Mouse (Mus musculus): ENCODE results near the gene Fis1. TPM values are rescaled to one million over a fixed set of nuclear protein-coding genes. Genes with fewer than 3 reads are reported as not detected.

Fis1 gene
- polyA plus RNA-seq, 1 experiment from 2014 or later: 358 TPM

DNA sequence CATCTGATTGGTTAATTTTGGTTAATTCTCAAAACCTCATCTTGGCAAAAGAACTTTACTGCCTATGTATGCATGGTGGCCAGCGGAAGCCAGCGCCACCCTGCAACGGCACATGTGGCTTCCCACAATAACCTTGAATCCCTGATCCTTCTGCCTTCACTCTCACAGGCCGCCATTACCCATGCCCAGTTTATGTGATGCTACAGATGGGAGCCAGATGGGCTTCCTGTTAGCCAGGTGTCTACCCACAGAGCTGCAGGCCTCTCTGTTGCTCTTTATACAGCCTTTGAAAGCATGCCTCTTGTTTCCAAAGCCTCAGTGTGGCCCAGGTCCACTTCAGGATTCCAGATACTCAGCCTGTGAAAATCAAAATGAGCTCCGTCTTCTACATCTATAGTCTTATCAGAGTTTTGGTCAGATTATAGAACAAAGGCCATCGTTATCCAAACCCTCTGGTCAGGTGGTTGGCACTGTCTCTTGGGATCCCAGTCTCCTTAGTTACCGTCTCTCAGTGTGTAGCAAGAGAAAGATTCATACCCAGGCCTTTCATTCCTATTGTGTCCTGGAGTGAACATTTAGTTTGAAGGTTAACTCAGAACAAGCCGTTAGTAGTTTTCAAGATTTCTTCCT lies 35.3 kb upstream of the Fis1 start:
- Histone ChIP-seq H3K4me2 (replicated peaks; ENCODE audit: low read depth, low read length) (no peak overlapping the region), H3K4me3 (ENCODE audit: low read depth, low read length) (no peak overlapping the region), H3K27me3 (replicated peaks; ENCODE audit: insufficient read depth, low read length) (no peaks in the 10 kb centered on the region), H3K36me3 (ENCODE audit: insufficient read depth, low read length) (no peaks in the 10 kb centered on the region), H3K9ac (replicated peaks; ENCODE audit: low read depth) (no peak overlapping the region), H3K9me3 (ENCODE audit: low read length) (no peaks in the 10 kb centered on the region), H3K4me1 (ENCODE audit: insufficient read depth, low read depth, low read length) (no peaks in the 10 kb centered on the region), H3K27ac (ENCODE audit: low read length) (no peak overlapping the region)
- DNase-seq (ENCODE audit: low spot score) (no peak), ATAC-seq (no peak)
- 97% methylated on average over 8 of the region's 8 CpGs for WGBS
- TF ChIP-seq EP300 (IDR thresholded peaks at IDR 0.05) (no peak), CTCF (IDR thresholded peaks at IDR 0.05) (no peak)

DNA sequence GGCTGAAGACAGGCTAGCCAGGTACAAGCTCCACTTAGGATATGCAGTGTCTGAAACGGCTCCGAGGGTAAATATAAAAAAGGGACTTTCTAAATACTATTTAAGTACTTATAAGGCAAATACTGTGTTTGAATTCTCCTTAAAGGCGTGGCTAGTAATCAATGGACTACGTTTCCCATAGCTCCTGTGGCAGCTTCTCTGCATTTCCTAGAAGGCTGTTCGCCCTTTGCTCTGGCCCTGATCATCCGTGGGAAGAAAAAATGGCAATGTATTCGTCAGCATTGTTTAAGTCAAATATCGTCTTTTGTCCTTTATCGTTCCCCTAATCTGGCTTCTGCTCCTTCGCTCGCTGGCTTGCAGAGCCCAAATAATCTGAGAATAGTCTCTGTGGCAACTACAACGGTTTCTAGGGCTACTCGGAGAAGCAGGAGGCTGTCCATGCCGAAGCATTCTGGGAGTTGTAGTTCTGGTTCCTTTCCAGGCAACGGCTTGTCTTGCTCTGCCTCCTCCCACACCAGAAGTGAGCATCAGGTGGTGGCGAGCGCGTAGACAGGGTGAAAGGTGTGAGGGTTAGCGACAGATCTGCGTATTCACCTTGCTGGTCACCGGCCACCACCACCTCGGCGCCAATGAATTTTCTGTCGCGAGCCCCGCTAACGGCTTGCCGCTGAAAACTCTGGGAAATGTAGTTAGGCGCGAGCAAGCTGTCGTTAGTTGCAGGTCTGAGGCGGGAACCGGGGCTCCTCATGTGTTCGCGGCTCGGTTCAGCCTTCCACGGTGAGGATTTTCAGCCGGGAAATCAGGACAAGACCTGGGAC lies 34.2 kb upstream of the Fis1 start:
- Histone ChIP-seq H3K4me1 (ENCODE audit: insufficient read depth, low read depth, low read length) (no peaks in the 10 kb centered on the region), H3K4me3 (ENCODE audit: low read depth, low read length) (peak overlapping the region; percentile 65), H3K9ac (replicated peaks; ENCODE audit: low read depth) (peak overlapping the region; percentile 41; the same call in 1 of the 2 replicates), H3K36me3 (ENCODE audit: insufficient read depth, low read length) (no peaks in the 10 kb centered on the region), H3K27ac (ENCODE audit: low read length) (no peak overlapping the region), H3K27me3 (replicated peaks; ENCODE audit: insufficient read depth, low read length) (no peaks in the 10 kb centered on the region), H3K9me3 (ENCODE audit: low read length) (no peaks in the 10 kb centered on the region), H3K4me2 (replicated peaks; ENCODE audit: low read depth, low read length) (peak overlapping the region; percentile 85)
- DNase-seq (ENCODE audit: low spot score) (peak; percentile 85), ATAC-seq (peak; percentile 90)
- TF ChIP-seq EP300 (IDR thresholded peaks at IDR 0.05) (no peak), CTCF (IDR thresholded peaks at IDR 0.05) (no peak)
- WGBS: 2% methylated on average over 38 of the region's 38 CpGs

GRCm38 (mm10) chr5:136919546-136920301 lies 33.4 kb upstream of the Fis1 start:
- Histone ChIP-seq H3K27ac (ENCODE audit: low read length) (no peak overlapping the region), H3K36me3 (ENCODE audit: insufficient read depth, low read length) (no peaks in the 10 kb centered on the region), H3K4me1 (ENCODE audit: insufficient read depth, low read depth, low read length) (no peaks in the 10 kb centered on the region), H3K27me3 (replicated peaks; ENCODE audit: insufficient read depth, low read length) (no peaks in the 10 kb centered on the region), H3K4me3 (ENCODE audit: low read depth, low read length) (peak overlapping the region; percentile 65), H3K9me3 (ENCODE audit: low read length) (no peaks in the 10 kb centered on the region), H3K9ac (replicated peaks; ENCODE audit: low read depth) (peak overlapping the region; percentile 41; the same call in 1 of the 2 replicates), H3K4me2 (replicated peaks; ENCODE audit: low read depth, low read length) (peak overlapping the region; percentile 85)
- DNase-seq (ENCODE audit: low spot score) (no peak), ATAC-seq (0 out of 2 replicates have a peak, but pooled peaks have one; percentile 1)
- TF ChIP-seq CTCF (IDR thresholded peaks at IDR 0.05): no peak
- TF ChIP-seq EP300 (IDR thresholded peaks at IDR 0.05): no peak
- WGBS: 20% methylated on average over 14 of the region's 18 CpGs

DNA sequence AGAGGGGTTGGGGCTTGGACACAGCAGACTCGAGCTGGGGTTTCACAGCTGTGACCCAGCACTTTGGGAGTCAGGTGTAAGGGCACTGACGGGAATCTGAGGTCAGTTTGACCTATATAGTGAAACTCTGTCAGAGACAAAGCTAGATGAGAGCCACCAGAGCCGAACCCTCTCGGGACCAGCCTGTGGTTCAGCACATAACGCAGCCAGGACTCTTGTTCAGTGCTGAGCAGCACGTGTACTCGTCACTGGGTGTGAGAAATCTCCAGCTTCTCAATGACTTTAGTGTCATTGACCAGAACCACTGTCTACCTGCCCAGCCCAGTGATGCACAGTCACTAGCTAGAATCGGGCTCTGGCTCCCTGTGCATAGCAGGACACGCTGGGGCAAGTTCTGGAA lies 30.2 kb upstream of the Fis1 start:
- Histone ChIP-seq H3K27ac (ENCODE audit: low read length) (no peak overlapping the region), H3K4me2 (replicated peaks; ENCODE audit: low read depth, low read length) (no peak overlapping the region), H3K4me1 (ENCODE audit: insufficient read depth, low read depth, low read length) (no peaks in the 10 kb centered on the region), H3K36me3 (ENCODE audit: insufficient read depth, low read length) (no peaks in the 10 kb centered on the region), H3K9ac (replicated peaks; ENCODE audit: low read depth) (no peak overlapping the region), H3K9me3 (ENCODE audit: low read length) (no peaks in the 10 kb centered on the region), H3K4me3 (ENCODE audit: low read depth, low read length) (no peak overlapping the region), H3K27me3 (replicated peaks; ENCODE audit: insufficient read depth, low read length) (no peaks in the 10 kb centered on the region)
- ATAC-seq (no peak), DNase-seq (ENCODE audit: low spot score) (no peak)
- WGBS: 82% methylated on average over 9 of the region's 9 CpGs
- TF ChIP-seq EP300 (IDR thresholded peaks at IDR 0.05) (no peak), CTCF (IDR thresholded peaks at IDR 0.05) (no peak)

- DNase-seq (ENCODE audit: low spot score) (peak; percentile 16), ATAC-seq (peak; percentile 59)
- H3K4me3 ChIP-seq (ENCODE audit: low read depth, low read length): no peak overlapping the region
- H3K36me3 ChIP-seq (ENCODE audit: insufficient read depth, low read length): no peaks in the 10 kb centered on the region
- no peak overlapping the region for H3K9ac ChIP-seq (replicated peaks; ENCODE audit: low read depth)
- H3K27ac ChIP-seq (ENCODE audit: low read length): no peak overlapping the region
- WGBS: 38% methylated on average over 7 of the region's 7 CpGs
- TF ChIP-seq EP300 (IDR thresholded peaks at IDR 0.05): no peak
- no peak for TF ChIP-seq CTCF (IDR thresholded peaks at IDR 0.05)
- H3K27me3 ChIP-seq (replicated peaks; ENCODE audit: insufficient read depth, low read length): no peaks in the 10 kb centered on the region
- no peaks in the 10 kb centered on the region for H3K9me3 ChIP-seq (ENCODE audit: low read length)
- no peaks in the 10 kb centered on the region for H3K4me1 ChIP-seq (ENCODE audit: insufficient read depth, low read depth, low read length)
- no peak overlapping the region for H3K4me2 ChIP-seq (replicated peaks; ENCODE audit: low read depth, low read length)
Observed at GRCm38 (mm10) chr5:136923751-136924478, 29.2 kb upstream of the Fis1 start.

Data from lung, postnatal 0 days (tissue).